Mouse (Mus musculus): Measurements from ENCODE around the gene Kif5c.
A peak's percentile ranks its signal among the peaks of the same experiment; 100 is the strongest.

Kif5c gene

DNA sequence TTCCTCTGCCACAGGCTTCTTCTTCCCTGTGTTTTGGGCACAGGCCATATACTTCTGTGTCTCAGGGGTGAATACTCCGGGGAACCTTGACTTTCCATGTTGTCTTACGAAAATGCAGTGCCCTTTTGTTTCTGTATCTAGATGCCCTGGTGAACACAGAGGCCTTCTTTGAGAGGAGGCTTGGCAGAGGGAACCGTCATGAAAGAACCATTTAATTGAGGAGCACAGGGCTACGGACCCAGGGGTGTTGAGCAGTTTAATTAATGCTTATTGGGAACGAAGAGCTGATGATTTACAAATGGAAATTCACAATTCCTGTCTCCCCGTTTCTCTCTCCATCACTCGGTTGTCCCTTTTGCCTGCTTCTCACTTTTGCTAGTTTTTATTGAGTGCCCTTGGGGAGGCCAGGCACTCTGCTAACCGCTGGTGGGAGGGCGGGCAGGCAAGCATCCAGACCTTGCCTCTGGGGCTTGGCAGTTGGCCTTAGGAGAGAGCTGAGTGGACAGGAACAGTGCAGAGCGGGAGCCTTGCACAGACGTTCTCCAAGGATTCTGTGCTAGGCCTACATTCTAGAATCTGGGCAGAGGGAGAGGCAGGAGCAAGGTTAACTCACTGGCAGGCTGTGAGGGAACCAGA lies 186.8 kb downstream of the Kif5c start:
- no peak for DNase-seq

DNA sequence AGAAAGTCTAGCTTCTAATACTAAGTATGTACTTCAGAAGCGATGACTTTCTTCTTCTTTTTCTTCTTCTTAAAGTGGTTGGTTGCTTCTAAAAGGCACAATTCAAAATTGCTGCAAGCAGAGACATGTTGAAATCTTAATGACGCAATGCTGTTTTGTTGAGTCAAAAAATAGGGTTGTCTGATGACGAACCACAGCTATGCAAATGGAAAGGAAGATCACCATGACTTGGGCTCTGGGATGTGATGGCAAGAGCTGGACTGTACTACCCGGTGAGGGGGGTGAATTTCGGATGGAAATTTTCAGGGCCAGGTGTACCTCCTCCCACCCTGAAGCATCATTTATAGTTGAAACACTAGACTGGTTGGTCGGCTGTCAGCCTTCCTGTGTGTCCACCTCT lies 190.4 kb downstream of the Kif5c start:
- no peak for DNase-seq

DNA sequence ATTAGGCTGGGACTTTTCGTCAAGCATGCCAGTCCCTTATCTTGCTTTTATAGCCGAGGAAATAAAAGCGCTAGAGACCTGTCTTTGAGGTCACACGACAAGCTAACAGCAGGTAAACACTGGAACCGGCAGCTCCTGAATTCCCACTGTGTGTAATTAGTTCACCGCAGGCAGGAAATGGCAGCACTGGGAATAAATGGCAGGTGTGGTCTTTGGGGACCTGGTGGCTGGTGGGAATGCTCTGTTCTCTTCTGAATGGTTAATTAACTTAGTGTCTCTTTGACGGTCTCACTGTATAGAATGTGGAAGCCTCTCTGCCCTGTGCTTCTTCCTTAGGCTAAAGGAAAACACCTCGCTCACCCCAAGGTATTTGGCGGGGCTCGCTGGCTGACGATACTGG lies 192.3 kb downstream of the Kif5c start:
- no peak for DNase-seq

DNA sequence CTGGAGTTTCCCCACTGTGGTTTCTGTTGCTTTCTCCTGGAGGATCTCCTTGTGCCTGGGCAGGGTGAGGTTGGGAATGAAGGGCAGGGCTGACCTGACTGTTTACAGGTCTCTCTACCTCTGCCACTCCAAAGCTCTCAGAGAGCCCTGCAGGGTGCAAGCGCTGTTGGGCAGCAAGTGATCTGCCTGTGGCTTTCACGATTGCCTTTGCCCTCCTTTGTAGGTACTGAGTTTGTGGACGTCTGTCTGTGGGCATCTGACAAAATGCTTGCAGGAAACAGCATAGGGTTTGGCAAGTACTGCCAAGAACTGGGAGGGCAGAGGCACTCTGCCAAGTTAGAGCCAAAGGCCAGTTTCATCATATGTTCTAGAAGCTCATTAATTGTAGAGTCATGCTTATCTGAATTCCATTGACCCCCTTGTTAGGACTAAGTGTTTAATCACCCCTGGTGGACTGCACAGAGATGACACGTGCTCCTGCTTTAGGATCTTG lies 192.8 kb downstream of the Kif5c start:
- peak; percentile 54 for DNase-seq

DNA sequence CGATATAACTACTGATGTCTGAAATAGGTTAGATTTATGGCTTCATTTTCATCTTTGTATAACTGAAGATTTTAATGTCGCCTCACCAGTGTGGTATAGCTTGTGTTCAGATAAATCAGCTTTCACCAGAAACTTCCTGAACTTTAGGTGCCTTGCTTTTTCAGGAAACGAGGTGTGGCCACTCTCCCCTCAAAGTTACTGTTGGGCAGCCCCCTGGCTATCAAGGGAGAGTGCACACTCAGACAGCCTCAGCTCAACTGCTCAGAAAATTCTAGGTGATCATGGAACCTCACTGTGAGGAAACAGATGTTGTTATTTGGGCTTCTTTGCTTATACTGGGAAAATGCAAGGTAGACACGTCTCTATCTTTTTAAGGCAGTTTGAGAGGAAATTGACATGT lies 194.1 kb downstream of the Kif5c start:
- DNase-seq, result no peak

DNA sequence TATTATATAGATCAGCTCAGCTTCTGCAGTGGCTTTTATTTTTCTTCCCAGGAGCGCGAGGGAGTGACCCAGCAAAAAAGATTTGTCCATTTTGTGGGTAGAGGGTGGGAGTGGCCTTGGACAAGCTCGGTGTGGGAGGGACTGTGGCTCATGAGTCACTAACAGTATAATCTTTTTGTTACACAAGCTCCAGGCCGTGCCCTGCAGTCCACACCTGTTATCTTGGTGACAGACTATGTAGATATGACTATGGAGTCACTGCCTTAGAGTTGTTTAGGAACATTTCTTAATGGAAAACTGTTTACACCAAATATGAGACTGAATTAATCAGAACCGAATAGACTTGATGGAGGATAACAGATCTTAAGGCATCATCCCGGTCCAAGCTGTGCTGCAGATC lies 194.9 kb downstream of the Kif5c start:
- no peak for DNase-seq

DNA sequence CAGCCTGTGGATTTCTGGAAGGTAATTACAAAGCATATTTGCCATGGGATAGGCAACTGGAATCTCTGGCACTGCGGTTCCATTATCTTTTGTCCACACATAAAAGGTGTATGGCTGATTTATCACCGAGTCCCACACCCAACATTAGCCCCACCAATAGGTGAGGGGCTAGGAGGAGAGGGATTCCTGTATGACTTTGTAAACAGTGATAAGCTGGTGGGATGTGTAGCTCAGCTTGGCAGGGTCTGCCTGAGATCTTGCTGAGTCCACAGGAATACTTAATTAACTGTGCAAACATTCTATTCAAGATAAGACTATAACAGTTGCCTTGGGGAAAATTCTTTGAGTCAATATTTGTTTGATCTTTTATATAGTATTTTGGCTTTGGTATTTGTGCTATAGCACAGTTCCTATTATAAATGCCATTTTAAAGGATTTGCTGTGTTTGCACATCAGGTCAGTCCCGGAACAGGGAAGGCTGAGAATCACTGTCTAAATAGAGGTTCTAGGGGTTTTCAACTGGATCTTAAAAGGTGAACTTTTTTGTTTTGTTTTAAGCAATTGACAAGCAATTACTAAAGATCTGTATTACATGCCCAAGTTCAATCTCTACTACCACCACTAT lies 196.7 kb downstream of the Kif5c start:
- DNase-seq, result no peak

DNA sequence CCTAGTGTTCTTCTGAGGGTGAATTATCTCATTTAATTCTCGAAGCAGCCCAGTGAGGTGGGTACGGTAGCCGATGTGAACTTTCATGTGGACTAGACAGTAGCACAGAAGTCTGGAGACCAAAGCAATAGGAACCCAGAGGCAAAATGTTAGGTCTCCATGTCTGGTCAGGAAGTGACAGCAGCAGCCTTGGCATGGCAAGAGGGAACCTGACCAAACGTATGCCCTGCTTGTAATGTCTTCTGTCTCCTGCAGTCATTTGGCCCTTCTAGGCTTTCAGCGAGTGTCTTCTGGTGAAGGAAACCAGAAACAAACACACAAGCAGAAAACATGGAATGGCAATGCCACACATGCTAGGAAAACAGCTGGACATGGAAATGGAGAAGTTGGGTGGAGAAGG lies 197.5 kb downstream of the Kif5c start:
- DNase-seq, result no peak

DNA sequence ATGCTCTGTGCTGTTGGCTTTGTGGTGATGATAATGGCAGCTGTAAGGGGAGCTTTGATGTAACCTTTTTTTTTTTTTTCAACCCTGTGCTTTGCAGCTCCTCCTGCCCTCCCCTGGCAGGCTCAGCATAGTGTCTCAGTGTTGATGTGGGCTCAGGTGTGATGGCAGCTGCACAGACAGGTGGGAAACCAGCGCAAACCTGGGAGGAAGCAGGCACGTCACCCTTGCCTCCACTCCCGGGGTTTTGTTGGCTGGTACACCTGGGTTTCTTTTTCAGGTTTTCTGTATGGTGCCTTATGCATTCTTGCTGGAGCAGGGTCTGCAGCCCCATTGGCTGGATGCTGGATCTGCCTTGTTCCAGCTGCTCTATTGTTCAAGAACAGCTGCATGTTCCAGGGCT lies 198.1 kb downstream of the Kif5c start:
- DNase-seq, result no peak

DNA sequence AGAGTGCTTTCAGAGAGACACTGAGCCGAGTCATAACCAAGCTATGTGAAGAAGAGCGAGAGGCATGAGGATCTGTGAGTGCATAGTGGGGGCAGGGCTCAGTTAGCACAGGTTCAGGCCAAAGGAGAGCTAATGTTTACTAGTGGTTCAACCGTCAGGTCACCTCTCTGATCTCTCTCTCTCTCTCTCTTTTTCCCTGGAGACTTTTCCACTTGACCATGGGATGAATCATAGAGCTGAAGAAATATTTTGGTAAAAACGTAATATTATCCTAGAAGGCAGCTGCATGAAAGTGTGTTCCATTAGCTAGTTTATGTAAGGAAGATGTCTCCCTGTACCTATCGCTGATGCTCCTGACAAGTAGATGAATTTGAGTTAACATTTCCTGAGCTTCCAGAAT lies 199.0 kb downstream of the Kif5c start:
- DNase-seq, result no peak

DNA sequence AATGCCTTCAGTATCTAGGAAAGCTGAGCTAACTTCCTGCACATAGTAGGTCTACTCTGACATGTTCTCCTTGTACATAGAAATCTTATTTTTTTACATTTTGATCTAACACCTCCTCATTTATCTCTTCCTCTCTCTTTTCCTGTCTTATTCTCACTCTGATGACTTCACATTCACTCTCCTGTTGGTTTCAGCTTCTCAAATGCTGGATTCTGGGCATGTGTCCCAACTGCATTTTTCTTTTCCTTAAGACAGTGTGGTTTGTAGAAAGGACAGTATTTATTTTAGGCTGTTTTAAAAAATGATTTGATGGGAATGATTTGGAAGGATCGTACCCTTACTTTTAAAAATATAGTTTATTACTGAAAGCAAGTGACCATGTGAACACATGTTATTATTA lies 203.2 kb downstream of the Kif5c start:
- no peak for DNase-seq
